Mouse (Mus musculus) neural tube, postnatal 0 days (tissue): ENCODE results near the gene Mvb12b. TPM values are rescaled to one million over a fixed set of nuclear protein-coding genes. Genes with fewer than 3 reads are reported as not detected.

ENCODE experiments used
- polyA plus RNA-seq: library from polyadenylated mRNA; unstranded; fragments of >200 nt; fragmentation: Nextera tagmentation; extraction: Ambion mirVana; gene quantifications from 2 replicates; pipeline ENCODE4 v1.2.1, GENCODE M21; 2015

Gene Mvb12b
- polyA plus RNA-seq = 64.1 and 67.0 TPM in 2 replicates

GRCm38 (mm10) chr2:33887328-33888099, at the start of gene Mvb12b:
Mvb12b (minus strand) TSS chr2:33887946.

Other genes with a start within 250 kb of the Mvb12b start
- 6.9 and 7.7 TPM in 2 replicates for gene Lmx1b, start 247.4 kb downstream of the Mvb12b start, polyA plus RNA-seq